Mouse (Mus musculus) right cerebral cortex, postnatal 10 days (tissue): ENCODE data around the gene Olfr912.

ENCODE experiments used
- DNase-seq, 2 experiments: peaks; one replicate each; pipeline ENCODE4 v3.0.0; 2021; ENCODE audit warnings: low spot score in 2 of 2

Olfr912 gene

DNA sequence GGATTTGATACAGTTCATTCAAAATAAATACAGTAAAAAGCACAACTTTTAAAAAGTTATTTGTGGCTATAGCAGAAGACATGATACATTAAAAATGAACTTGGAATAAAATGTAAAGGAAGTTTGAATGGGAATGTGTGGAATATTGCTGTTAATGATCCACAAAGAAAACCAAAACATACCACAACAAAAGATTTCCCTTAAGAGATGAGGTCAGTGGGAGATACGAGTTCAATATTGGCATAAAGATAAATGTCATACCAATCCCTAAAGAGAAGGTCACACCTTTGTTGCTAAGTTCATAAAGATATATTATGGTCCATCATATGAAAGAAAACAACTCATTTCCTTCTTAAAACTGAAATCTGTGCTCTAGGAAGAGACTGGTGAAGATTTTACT is at the start of gene Olfr912:
TSS of gene Olfr912 (plus strand) at position 301 of the 400 bp plus-strand sequence.
- DNase-seq = no peak

DNA sequence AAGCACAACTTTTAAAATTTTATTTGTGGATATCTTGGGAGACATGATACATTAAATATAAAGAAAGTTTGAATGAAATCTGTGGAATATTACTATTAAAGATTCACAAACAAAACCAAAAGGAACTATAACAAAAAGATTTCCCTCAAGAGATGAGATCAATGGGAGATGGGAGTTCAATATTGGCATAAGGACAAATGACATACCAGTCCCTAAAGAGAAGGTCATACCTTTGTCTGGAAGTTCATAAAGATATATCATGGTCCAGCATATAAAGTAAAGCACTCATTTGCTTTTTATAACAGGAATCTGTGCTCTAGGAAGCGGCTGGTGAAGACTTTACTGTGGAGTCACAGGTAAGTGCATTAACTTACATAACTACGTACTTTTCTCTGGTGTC is 42.4 kb upstream of the Olfr912 start, which contains the start of gene Olfr910:
TSS of gene Olfr910 (plus strand) at position 301 of the 400 bp plus-strand sequence.
- DNase-seq = no peak

DNA sequence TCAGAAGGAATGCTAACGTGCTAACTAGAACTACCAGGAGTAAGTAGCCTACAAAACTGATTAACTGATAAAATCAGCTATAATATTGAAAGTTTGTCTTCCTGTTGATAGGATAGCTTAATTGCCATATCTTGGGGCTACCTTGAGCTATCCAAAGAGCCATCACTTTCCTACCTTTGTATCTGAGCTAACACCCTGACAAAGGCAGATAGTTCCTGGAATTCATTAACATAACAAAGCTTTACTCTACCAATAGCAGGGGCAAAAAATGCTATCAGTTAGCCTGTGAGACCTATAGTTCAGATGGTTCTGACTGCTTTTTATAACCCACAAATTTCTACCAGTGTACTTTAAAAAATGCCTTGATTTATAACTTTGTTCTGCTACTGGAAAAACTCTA is 11.1 kb downstream of the Olfr912 start:
- DNase-seq = no peak

DNA sequence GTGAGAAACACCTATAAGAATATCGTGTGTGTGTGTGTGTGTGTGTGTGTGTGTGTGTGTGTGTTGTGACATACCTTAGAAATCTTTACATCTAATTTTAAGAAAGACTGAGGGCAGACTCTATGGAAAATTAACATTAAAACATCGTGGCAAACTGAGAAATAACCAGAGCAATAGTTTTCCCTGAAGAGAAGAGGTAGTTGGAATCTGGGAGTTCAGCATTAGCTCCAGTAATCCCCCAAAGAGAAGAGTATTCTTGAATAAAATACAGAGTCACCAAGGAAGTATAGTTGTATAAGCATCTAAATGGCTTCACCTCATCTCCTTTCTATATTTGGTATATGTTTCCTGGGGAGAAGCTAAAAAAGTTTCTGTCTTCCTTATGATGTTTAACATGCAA is 12.5 kb downstream of the Olfr912 start, which contains the start of gene Olfr913:
TSS of gene Olfr913 (plus strand) at position 301 of the 400 bp plus-strand sequence.
- no peak for DNase-seq

DNA sequence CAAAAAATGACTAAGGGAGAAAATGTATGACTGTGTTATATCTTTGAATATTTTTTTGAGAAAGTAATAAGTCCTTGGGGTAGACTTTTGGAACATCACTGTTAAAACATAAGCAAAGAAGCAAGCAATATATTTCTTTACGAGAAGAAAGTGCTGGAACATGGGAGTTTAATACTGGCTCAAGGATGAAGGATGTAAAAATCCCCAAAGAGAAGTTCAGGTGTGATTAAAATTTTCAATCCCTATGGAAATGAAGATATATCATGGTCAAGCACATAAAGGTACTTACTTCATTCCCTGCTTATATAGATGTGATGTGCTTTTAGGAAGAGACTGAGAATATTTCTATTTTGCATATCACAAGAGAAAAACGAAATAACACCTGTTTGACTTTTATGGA is 24.8 kb downstream of the Olfr912 start, which contains the start of gene Olfr914:
TSS of gene Olfr914 (plus strand) at position 301 of the 400 bp plus-strand sequence.
- no peak for DNase-seq

DNA sequence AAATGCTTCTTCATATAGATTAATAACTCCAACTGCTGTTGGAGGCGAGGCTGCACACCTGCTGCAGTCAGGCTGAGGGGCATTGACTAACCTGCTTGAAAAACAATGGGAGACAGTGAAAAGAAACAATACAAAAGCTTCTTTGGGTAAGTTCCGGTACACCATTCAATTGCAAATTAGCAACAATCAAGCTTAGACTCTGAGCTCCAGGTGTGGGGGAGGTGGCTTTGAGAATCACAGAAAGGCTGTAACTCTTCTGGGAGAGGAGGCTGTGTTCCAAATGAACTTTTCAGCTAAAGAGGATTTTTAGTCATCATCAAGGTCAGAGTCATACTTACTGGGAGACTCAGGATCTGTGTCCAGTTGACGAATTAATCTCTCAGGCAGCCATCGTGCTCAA is 52.4 kb downstream of the Olfr912 start:
- no peak for DNase-seq
